Mouse (Mus musculus) G1E (cell line): Measurements from ENCODE around the gene Tspan18.

ENCODE experiments used
- CTCF ChIP-seq: IDR thresholded peaks from 2 replicates; pipeline ENCODE4 v1.5.1; 2012; ENCODE audit warnings: low read depth, low read length, inconsistent platforms, mixed read lengths
- GATA1 ChIP-seq: IDR thresholded peaks from 2 replicates; pipeline ENCODE4 v1.6.1; 2012; ENCODE audit warnings: borderline replicate concordance, low read length, inconsistent platforms, mixed read lengths
- GATA2 ChIP-seq: IDR thresholded peaks from 2 replicates; pipeline ENCODE4 v1.6.1; 2012; ENCODE audit warnings: low read depth, low read length, inconsistent platforms, borderline replicate concordance
- POLR2AphosphoS5 ChIP-seq: IDR thresholded peaks from 2 replicates; pipeline ENCODE4 v1.6.1; 2012; ENCODE audit warnings: low read depth, low read length, inconsistent platforms; ENCODE audit not compliant: insufficient replicate concordance
- TAL1 ChIP-seq: conservative IDR thresholded peaks from 2 replicates; pipeline ENCODE4 v1.6.1; 2012; ENCODE audit warnings: low read depth, low read length, inconsistent platforms, mixed read lengths

- no peak for TF ChIP-seq CTCF
- no peak for TF ChIP-seq GATA1
- no peak for TF ChIP-seq TAL1
- no peak for TF ChIP-seq POLR2AphosphoS5
- no peak for TF ChIP-seq GATA2
Observed at GRCm38 (mm10) chr2:93352915-93353685, 18.8 kb upstream of the Tspan18 start.
